Mouse (Mus musculus) gastrocnemius, postnatal 10 days (tissue): ENCODE data around the gene Fbxw7. TPM values are rescaled to one million over a fixed set of nuclear protein-coding genes. Genes with fewer than 3 reads are reported as not detected.
"Not testable (repeated sequence)": the region's sequence is repeated elsewhere in the genome, so short reads cannot be mapped to it uniquely, and the experiment has no call there.

Experiments
- DNase-seq: peaks from one replicate; pipeline ENCODE4 v3.0.0; 2021; ENCODE audit warnings: mixed read lengths
- total RNA-seq, 2 experiments: library from RNA; stranded (reverse); gene quantifications; 2 replicates each; pipeline ENCODE4 v1.2.3; 2021

The Fbxw7 gene
- total RNA-seq, 2 experiments from 2014 or later, result 46.0 to 50.9 TPM

GRCm38 (mm10) chr3:84826938-84827337 is 11.9 kb downstream of the Fbxw7 start:
- DNase-seq, result no peak

GRCm38 (mm10) chr3:84827617-84828016 is 12.5 kb downstream of the Fbxw7 start:
- no peak for DNase-seq

- no peak for DNase-seq
Observed at GRCm38 (mm10) chr3:84829366-84829765, 14.3 kb downstream of the Fbxw7 start.

- DNase-seq, result no peak
Observed at GRCm38 (mm10) chr3:84836029-84836428, 21.0 kb downstream of the Fbxw7 start.

GRCm38 (mm10) chr3:84837984-84838383 is 22.9 kb downstream of the Fbxw7 start:
- DNase-seq, result no peak

GRCm38 (mm10) chr3:84839499-84839898 is 24.4 kb downstream of the Fbxw7 start:
- no peak for DNase-seq

- DNase-seq, result no peak
Observed at GRCm38 (mm10) chr3:84841271-84841670, 26.2 kb downstream of the Fbxw7 start.

GRCm38 (mm10) chr3:84842793-84843192 is 27.7 kb downstream of the Fbxw7 start:
- DNase-seq, result no peak

- peak; percentile 13 for DNase-seq
Observed at GRCm38 (mm10) chr3:84843594-84843993, 28.5 kb downstream of the Fbxw7 start.

GRCm38 (mm10) chr3:84848798-84849197 is 33.7 kb downstream of the Fbxw7 start:
- DNase-seq, result no peak

- DNase-seq, result no peak
Observed at GRCm38 (mm10) chr3:84850418-84850817, 35.4 kb downstream of the Fbxw7 start.

GRCm38 (mm10) chr3:84851801-84852200 is 36.7 kb downstream of the Fbxw7 start:
- DNase-seq, result no peak

- DNase-seq, result no peak
Observed at GRCm38 (mm10) chr3:84852877-84853276, 37.8 kb downstream of the Fbxw7 start.

- DNase-seq, result no peak
Observed at GRCm38 (mm10) chr3:84854440-84854839, 39.4 kb downstream of the Fbxw7 start.

GRCm38 (mm10) chr3:84860669-84861068 is 45.6 kb downstream of the Fbxw7 start:
- no peak for DNase-seq

- DNase-seq, result not testable (repeated sequence)
Observed at GRCm38 (mm10) chr3:84861817-84862216, 46.7 kb downstream of the Fbxw7 start.

GRCm38 (mm10) chr3:84865684-84866083 is 50.6 kb downstream of the Fbxw7 start:
- no peak for DNase-seq

GRCm38 (mm10) chr3:84866866-84867265 is 51.8 kb downstream of the Fbxw7 start:
- no peak for DNase-seq

- DNase-seq, result no peak
Observed at GRCm38 (mm10) chr3:84867434-84867975, 52.4 kb downstream of the Fbxw7 start.

GRCm38 (mm10) chr3:84867991-84868390 is 52.9 kb downstream of the Fbxw7 start:
- no peak for DNase-seq

- DNase-seq, result no peak
Observed at GRCm38 (mm10) chr3:84870126-84870525, 55.1 kb downstream of the Fbxw7 start.

GRCm38 (mm10) chr3:84875306-84875705 is 60.2 kb downstream of the Fbxw7 start:
- DNase-seq, result no peak

- DNase-seq, result no peak
Observed at GRCm38 (mm10) chr3:84876211-84876610, 61.1 kb downstream of the Fbxw7 start.

- no peak for DNase-seq
Observed at GRCm38 (mm10) chr3:84883817-84884483, 68.9 kb downstream of the Fbxw7 start.
